Mouse (Mus musculus) G1E (cell line): ENCODE data around the gene Qrfpr. TPM values are rescaled to one million over a fixed set of nuclear protein-coding genes. Genes with fewer than 3 reads are reported as not detected.

Source experiments
- ATAC-seq: 2 replicates; pipeline ENCODE4 v1.8.0; 2016; ENCODE audit warnings: mild to moderate bottlenecking; ENCODE audit not compliant: insufficient number of reproducible peaks, poor library complexity, low FRiP score, severe bottlenecking; ENCODE audit errors: extremely low read depth
- DNase-seq: peaks from one replicate; pipeline ENCODE4 v3.0.0; 2012; ENCODE audit warnings: low spot score
- H3K27me3 ChIP-seq: 2 replicates; pipeline ENCODE4 v1.6.1; 2012; ENCODE audit warnings: mild to moderate bottlenecking, low read length, inconsistent platforms; ENCODE audit not compliant: insufficient read depth
- H3K36me3 ChIP-seq: replicated peaks from 2 replicates; pipeline ENCODE3; 2012; ENCODE audit warnings: mild to moderate bottlenecking, inconsistent platforms
- H3K4me1 ChIP-seq: 2 replicates; pipeline ENCODE4 v1.6.1; 2012; ENCODE audit warnings: low read depth, low read length, inconsistent platforms, mixed read lengths; ENCODE audit not compliant: insufficient read depth
- H3K4me3 ChIP-seq: 2 replicates; pipeline ENCODE4 v1.5.1; 2012; ENCODE audit warnings: low read depth, mild to moderate bottlenecking, inconsistent platforms, low read length, moderate library complexity, mixed read lengths
- H3K9me3 ChIP-seq: replicated peaks from 2 replicates; pipeline ENCODE4 v1.6.1; 2012; ENCODE audit warnings: inconsistent platforms
- CTCF ChIP-seq: IDR thresholded peaks from 2 replicates; pipeline ENCODE4 v1.5.1; 2012; ENCODE audit warnings: low read depth, low read length, inconsistent platforms, mixed read lengths
- GATA1 ChIP-seq: IDR thresholded peaks from 2 replicates; pipeline ENCODE4 v1.6.1; 2012; ENCODE audit warnings: borderline replicate concordance, low read length, inconsistent platforms, mixed read lengths
- GATA2 ChIP-seq: IDR thresholded peaks from 2 replicates; pipeline ENCODE4 v1.6.1; 2012; ENCODE audit warnings: low read depth, low read length, inconsistent platforms, borderline replicate concordance
- POLR2AphosphoS5 ChIP-seq: IDR thresholded peaks from 2 replicates; pipeline ENCODE4 v1.6.1; 2012; ENCODE audit warnings: low read depth, low read length, inconsistent platforms; ENCODE audit not compliant: insufficient replicate concordance
- TAL1 ChIP-seq: conservative IDR thresholded peaks from 2 replicates; pipeline ENCODE4 v1.6.1; 2012; ENCODE audit warnings: low read depth, low read length, inconsistent platforms, mixed read lengths
- polyA plus RNA-seq: library from polyadenylated mRNA; stranded (reverse); fragments of >175 nt; gene quantifications from 2 replicates; pipeline ENCODE4 v1.2.3, GENCODE M21; 2012
- total RNA-seq, 2 experiments: library from RNA; stranded (forward) in 1 of 2; stranded (reverse) in 1 of 2; fragments of 200-1000 nt in 1 of 2; fragments of >200 nt in 1 of 2; fragmentation: Nextera tagmentation in 1 of 2; gene quantifications; 2 replicates each; pipeline ENCODE4 v1.2.3; 2014 to 2017

The Qrfpr gene
- total and polyA plus RNA-seq, 3 experiments, result 0.22 TPM; not detected in 2

GRCm38 (mm10) chr3:36202932-36203331 lies 19.2 kb downstream of the Qrfpr start:
- no peaks in the 10 kb centered on the region for H3K36me3 ChIP-seq
- no peak overlapping the region for H3K4me3 ChIP-seq
- H3K4me1 ChIP-seq, result no peaks in the 10 kb centered on the region
- H3K9me3 ChIP-seq, result no peaks in the 10 kb centered on the region
- TF ChIP-seq GATA1, result no peak
- TF ChIP-seq TAL1, result no peak
- no peak for TF ChIP-seq GATA2
- no peak for TF ChIP-seq CTCF
- no peak for TF ChIP-seq POLR2AphosphoS5
- H3K27me3 ChIP-seq, result 0 out of 2 replicates have a peak, but pooled peaks cover 2% of the 10 kb centered on the region
- DNase-seq (no peak), ATAC-seq (no peak)

- Histone ChIP-seq H3K36me3 (no peaks in the 10 kb centered on the region), H3K27me3 (0 out of 2 replicates have a peak, but pooled peaks cover 2% of the 10 kb centered on the region), H3K4me1 (no peaks in the 10 kb centered on the region), H3K4me3 (no peak overlapping the region), H3K9me3 (no peaks in the 10 kb centered on the region)
- TF ChIP-seq GATA1, result no peak
- no peak for TF ChIP-seq GATA2
- no peak for TF ChIP-seq TAL1
- no peak for TF ChIP-seq CTCF
- no peak for TF ChIP-seq POLR2AphosphoS5
- DNase-seq (no peak), ATAC-seq (no peak)
These were observed 21.0 kb downstream of the Qrfpr start for GRCm38 (mm10) chr3:36201098-36201497.

GRCm38 (mm10) chr3:36189243-36189642 lies 32.9 kb downstream of the Qrfpr start:
- no peaks in the 10 kb centered on the region for H3K4me1 ChIP-seq
- TF ChIP-seq GATA2, result no peak
- no peak for TF ChIP-seq POLR2AphosphoS5
- DNase-seq (no peak), ATAC-seq (no peak)
- no peaks in the 10 kb centered on the region for H3K9me3 ChIP-seq
- no peaks in the 10 kb centered on the region for H3K36me3 ChIP-seq
- H3K4me3 ChIP-seq, result no peak overlapping the region
- no peaks in the 10 kb centered on the region for H3K27me3 ChIP-seq

- TF ChIP-seq POLR2AphosphoS5, result no peak
- TF ChIP-seq GATA1, result no peak
- TF ChIP-seq GATA2, result no peak
- TF ChIP-seq TAL1, result no peak
- TF ChIP-seq CTCF, result no peak
- no peak overlapping the region for H3K4me3 ChIP-seq
- ATAC-seq (no peak), DNase-seq (no peak)
- H3K36me3 ChIP-seq, result no peaks in the 10 kb centered on the region
- no peaks in the 10 kb centered on the region for H3K9me3 ChIP-seq
- H3K27me3 ChIP-seq, result no peaks in the 10 kb centered on the region
- H3K4me1 ChIP-seq, result no peaks in the 10 kb centered on the region
These were observed 35.6 kb downstream of the Qrfpr start for GRCm38 (mm10) chr3:36186510-36186909.

- H3K4me3 ChIP-seq, result no peak overlapping the region
- peaks cover 7% of the 10 kb centered on the region; the same call in 1 of the 2 replicates for H3K27me3 ChIP-seq
- ATAC-seq, result no peak
- no peaks in the 10 kb centered on the region for H3K4me1 ChIP-seq
- H3K9me3 ChIP-seq, result no peaks in the 10 kb centered on the region
- 0 out of 2 replicates have a peak, but pooled peaks have one; percentile 11 for TF ChIP-seq CTCF
- no peak for TF ChIP-seq TAL1
- TF ChIP-seq GATA1, result no peak
- TF ChIP-seq POLR2AphosphoS5, result no peak
- H3K36me3 ChIP-seq, result no peaks in the 10 kb centered on the region
- DNase-seq, result peak; percentile 7
These were observed 40.6 kb downstream of the Qrfpr start for GRCm38 (mm10) chr3:36181519-36181918.

GRCm38 (mm10) chr3:36173761-36174160 lies 48.4 kb downstream of the Qrfpr start:
- Histone ChIP-seq H3K9me3 (no peaks in the 10 kb centered on the region), H3K4me3 (no peak overlapping the region), H3K36me3 (peaks cover 3% of the 10 kb centered on the region), H3K27me3 (peaks cover 7% of the 10 kb centered on the region; the same call in 1 of the 2 replicates), H3K4me1 (no peaks in the 10 kb centered on the region)
- TF ChIP-seq GATA1, result no peak
- no peak for TF ChIP-seq CTCF
- TF ChIP-seq POLR2AphosphoS5, result no peak
- DNase-seq (no peak), ATAC-seq (no peak)

- Histone ChIP-seq H3K4me3 (no peak overlapping the region), H3K4me1 (no peaks in the 10 kb centered on the region), H3K9me3 (no peaks in the 10 kb centered on the region), H3K27me3 (no peaks in the 10 kb centered on the region), H3K36me3 (peaks cover 15% of the 10 kb centered on the region)
- ATAC-seq (no peak), DNase-seq (no peak)
- TF ChIP-seq TAL1, result no peak
- no peak for TF ChIP-seq GATA2
- TF ChIP-seq CTCF, result no peak
- TF ChIP-seq POLR2AphosphoS5, result no peak
- TF ChIP-seq GATA1, result no peak
These were observed 50.8 kb downstream of the Qrfpr start for GRCm38 (mm10) chr3:36171348-36171747.
